Mouse (Mus musculus): Measurements from ENCODE around the gene Olfr571. TPM values are rescaled to one million over a fixed set of nuclear protein-coding genes. Genes with fewer than 3 reads are reported as not detected.

Olfr571 gene
- not detected for total RNA-seq (2023)

DNA sequence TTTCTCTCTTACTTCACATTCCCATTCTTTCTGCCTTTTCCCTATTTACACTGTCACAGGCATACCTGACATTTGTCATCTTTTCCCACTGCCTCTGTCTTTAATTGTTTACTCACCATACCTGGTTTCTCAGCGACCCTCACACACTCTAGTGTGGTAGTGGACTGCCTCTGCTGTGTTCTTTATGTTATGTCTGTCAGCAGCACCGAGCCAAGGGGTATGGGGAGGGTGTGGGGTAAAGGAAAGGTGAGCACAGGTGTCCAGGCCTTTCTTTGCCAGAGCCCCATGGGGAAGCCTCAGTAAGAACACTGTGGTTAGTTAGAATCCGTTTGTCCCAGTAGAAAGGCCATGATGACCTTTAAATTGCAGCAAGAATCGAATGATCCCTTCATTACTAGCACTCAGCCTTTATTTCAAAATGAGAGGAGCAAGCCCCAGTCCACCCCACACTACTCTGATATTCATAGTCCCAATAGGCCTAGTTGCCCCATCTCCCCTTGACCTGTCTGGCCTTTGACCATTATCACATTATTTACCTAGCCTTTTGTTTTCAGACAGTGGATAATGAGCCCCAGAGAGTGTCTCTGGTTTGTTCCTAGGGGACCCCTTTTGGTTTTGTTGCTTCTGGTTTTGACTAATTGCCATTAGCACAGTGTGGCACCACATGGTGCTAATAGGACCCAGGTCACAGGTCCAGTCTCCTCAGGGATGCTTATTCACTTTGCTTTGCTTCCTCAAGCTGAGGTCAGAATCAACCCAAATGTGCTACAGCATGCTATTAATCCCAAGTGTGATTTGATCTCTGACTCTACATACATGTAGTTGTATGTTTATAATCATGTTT lies at the start of gene Olfr571:
TSS of gene Olfr571 (minus strand) at position 505 of the 844 bp plus-strand sequence.

DNA sequence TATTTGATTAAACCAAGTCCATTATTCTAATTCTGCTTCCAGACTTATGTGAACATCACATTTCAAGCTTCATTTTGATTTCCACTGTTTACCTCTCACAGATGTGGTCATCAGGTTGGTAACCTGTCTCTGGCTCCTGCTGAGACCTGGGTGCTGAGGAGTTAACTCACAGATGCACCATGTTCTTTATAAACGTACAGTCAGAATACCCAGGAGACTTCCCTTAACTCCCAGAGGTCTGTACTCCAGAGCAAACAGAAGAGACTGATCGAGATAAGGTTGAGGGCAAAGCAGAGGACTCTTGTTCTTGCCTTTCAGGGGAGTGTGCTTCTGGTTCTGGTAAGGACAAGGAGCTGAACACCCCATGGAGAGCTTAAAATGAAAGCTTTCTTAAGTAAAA lies 45.0 kb upstream of the Olfr571 start, which contains the start of gene Olfr576:
TSS of gene Olfr576 (plus strand) at position 301 of the 400 bp plus-strand sequence.

DNA sequence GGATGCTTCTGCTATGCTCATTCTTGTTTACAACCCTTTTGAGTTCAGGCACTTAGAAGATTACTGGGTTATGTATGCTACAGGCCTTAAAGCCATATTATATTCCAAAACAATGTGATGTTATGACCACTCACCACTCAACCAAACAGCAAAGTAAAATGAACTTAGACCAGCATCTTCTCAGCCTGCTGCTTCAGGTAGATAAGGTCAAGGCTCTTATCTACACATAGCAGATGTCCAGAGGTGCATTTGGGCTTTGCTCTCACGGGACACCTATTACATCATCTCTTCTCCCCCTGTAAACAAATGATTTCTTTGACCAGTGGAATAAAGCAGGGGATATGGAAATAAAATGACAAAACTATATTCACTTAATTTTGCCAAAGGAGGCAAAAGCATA lies 41.3 kb upstream of the Olfr571 start, which contains the start of gene Olfr575:
TSS of gene Olfr575 (minus strand) at position 183 of the 400 bp plus-strand sequence.

DNA sequence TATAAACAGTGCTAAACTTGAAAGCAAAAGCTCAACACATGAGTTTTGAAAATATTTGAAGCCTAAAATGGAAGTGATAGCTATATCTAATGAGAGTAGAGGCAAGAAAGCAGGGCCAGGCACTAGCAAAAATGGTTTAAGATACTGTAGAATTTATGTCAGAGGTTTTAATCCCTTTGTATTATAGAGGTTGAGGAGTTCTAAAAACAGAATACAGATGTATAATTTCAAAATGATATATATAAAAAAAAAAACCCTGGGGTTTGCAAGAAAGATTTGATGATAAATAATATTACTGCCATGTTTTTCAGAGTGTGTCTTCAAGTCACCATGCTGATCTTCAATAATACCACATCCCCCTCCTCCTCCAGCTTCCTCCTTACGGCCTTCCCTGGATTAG lies 30.8 kb upstream of the Olfr571 start, which contains the start of gene Olfr574:
TSS of gene Olfr574 (plus strand) at position 301 of the 400 bp plus-strand sequence.

DNA sequence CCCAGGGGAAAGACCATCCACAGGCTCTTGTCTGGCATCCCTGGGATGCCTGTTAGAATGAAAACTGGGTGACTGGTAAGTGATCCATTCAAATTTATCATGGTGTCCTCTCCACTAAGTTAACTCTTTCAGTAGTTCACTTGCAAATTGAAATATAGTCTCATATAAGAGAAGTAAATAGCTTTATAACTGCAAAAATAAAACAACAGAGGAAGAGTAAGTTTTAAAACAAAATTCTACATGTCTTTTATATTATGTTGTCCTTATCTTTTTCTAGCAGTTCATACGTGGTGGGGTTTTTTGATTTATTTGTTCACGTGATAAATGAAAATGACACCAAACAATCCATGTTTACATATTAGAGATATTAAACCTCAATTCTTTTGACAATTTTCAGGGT lies 25.1 kb upstream of the Olfr571 start, which contains the start of gene Olfr573-ps1:
TSS of gene Olfr573-ps1 (minus strand) at position 101 of the 400 bp plus-strand sequence.

DNA sequence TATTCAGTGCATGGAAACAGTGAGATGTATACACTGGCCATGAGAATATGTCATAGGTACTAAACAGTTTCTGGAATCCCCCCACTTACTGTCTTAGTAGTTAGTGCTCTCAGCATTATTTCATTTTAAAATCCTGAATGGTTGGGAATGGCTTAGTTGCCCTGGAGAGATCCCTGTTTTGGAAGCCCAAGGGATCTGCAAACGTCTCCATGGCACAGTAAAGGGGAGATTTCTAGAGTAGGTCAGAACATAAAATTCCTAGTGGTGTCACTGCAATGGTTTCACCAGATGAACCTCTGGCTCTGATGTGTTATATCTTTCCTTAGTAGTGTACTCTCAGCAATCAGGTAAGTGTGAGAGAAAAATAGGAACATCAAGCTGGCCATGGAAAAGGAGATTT lies 6.8 kb upstream of the Olfr571 start, which contains the start of gene Olfr572:
TSS of gene Olfr572 (plus strand) at position 301 of the 400 bp plus-strand sequence.

DNA sequence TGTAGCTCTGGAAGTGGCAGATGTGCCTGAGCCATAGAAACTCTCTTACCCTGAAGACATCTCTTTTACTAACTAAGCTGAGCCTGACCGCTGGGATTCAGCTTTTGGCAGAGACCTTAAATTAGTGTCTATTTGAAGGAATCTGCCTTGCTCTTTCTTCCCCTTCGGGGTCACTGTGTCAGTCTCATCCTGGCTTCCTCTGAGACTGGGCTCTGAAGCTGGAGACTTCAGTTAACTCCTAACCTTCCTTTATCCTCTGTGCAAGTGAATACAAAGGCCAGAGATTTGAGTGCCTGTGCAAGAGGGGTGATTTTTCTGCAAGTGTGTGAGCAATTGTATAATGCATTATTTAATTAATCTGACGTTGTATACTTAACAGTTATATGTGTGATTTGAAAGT lies 26.6 kb downstream of the Olfr571 start, which contains the start of gene Olfr569:
TSS of gene Olfr569 (minus strand) at position 101 of the 400 bp plus-strand sequence.

DNA sequence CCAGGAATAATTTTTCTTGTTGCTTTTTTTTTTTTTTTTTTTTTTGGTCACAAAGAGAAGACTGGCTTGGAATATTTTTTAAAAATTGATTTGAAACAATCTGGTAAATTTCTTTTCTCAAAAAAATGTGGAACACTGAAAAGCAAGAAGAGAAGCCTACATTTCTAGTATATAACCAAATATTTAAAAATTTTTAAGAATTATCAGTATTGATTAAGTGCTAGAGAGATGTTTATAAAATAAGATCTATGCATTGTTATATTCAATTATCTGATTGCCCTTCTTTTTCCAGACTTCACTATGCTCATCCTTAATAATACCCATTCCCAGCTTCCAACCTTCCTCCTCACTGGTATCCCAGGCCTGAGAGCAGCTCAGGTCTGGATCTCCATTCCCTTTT lies 40.5 kb downstream of the Olfr571 start, which contains the start of gene Olfr568:
TSS of gene Olfr568 (plus strand) at position 301 of the 400 bp plus-strand sequence.

DNA sequence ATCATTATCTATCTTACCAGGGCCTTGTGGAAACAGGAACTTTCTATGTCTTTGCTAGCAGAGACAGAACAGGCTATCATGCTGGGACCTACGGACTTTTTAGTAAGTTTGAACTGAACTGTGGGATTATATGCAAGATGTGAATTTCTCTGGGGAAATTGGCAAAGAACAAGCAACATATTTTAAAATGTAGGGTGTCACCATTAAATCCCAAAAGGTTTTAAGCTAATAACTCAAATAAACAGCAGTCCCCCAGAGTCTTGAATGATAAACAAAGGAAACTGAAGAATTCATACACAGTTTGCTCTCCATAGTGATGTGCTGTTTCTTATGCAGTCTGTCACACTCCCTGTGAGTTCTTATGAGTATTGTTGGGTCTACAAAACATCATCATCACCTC lies 58.7 kb downstream of the Olfr571 start, which contains the start of gene Olfr566:
TSS of gene Olfr566 (minus strand) at position 101 of the 400 bp plus-strand sequence.

Other genes starting within 250 kb of the Olfr571 start
- gene Trim68, start 230.2 kb downstream of the Olfr571 start, total RNA-seq (2023), result 10 to 100 TPM; 21.8 to 29.3 TPM
- not detected for gene Olfr557, start 221.6 kb downstream of the Olfr571 start, total RNA-seq (2023)
- gene Olfr558, start 215.3 kb downstream of the Olfr571 start, total RNA-seq (2023), result not detected
- gene Olfr33, start 198.5 kb downstream of the Olfr571 start, total RNA-seq (2023), result not detected
- not detected for gene Olfr559, start 190.0 kb downstream of the Olfr571 start, total RNA-seq (2023)
- gene Olfr560, start 158.2 kb downstream of the Olfr571 start, total RNA-seq (2023), result not detected
- gene Olfr78, start 158.1 kb downstream of the Olfr571 start, total RNA-seq (2023), result not detected
- not detected for gene Olfr561, start 146.3 kb downstream of the Olfr571 start, total RNA-seq (2023)
- gene Olfr564, start 114.1 kb downstream of the Olfr571 start, total RNA-seq (2023), result not detected
- gene Olfr566, start 58.8 kb downstream of the Olfr571 start, total RNA-seq (2023), result not detected
- not detected for gene Olfr568, start 40.4 kb downstream of the Olfr571 start, total RNA-seq (2023)
- not detected for gene Olfr569, start 26.7 kb downstream of the Olfr571 start, total RNA-seq (2023)
- not detected for gene Olfr570, start 23.0 kb downstream of the Olfr571 start, total RNA-seq (2023)
- gene Olfr572, start 6.9 kb upstream of the Olfr571 start, total RNA-seq (2023), result not detected
- gene Olfr573-ps1, start 25.0 kb upstream of the Olfr571 start, total RNA-seq (2023), result not detected
- gene Olfr574, start 30.9 kb upstream of the Olfr571 start, total RNA-seq (2023), result not detected
- not detected for gene Olfr575, start 41.2 kb upstream of the Olfr571 start, total RNA-seq (2023)
- gene Olfr576, start 45.1 kb upstream of the Olfr571 start, total RNA-seq (2023), result not detected
- not detected for gene Olfr577, start 58.4 kb upstream of the Olfr571 start, total RNA-seq (2023)
- not detected for gene Olfr578, start 71.8 kb upstream of the Olfr571 start, total RNA-seq (2023)
- gene Olfr582, start 120.5 kb upstream of the Olfr571 start, total RNA-seq (2023), result not detected
- gene Olfr583, start 133.8 kb upstream of the Olfr571 start, total RNA-seq (2023), result not detected
- gene Olfr584, start 164.3 kb upstream of the Olfr571 start, total RNA-seq (2023), result not detected
- gene Olfr585, start 180.2 kb upstream of the Olfr571 start, total RNA-seq (2023), result not detected
- not detected for gene Olfr586, start 208.1 kb upstream of the Olfr571 start, total RNA-seq (2023)
- gene Olfr588-ps1, start 223.3 kb upstream of the Olfr571 start, total RNA-seq (2023), result not detected
- gene Olfr589, start 238.8 kb upstream of the Olfr571 start, total RNA-seq (2023), result not detected

Measured in B cell, adult 67 days (primary cell).